Mouse (Mus musculus) right cerebral cortex, postnatal 4 days (tissue): ENCODE measurements around the gene Adamtsl1.

Experiments used
- DNase-seq: peaks from one replicate; pipeline ENCODE4 v3.0.0-alpha.2; 2022

Gene Adamtsl1

DNA sequence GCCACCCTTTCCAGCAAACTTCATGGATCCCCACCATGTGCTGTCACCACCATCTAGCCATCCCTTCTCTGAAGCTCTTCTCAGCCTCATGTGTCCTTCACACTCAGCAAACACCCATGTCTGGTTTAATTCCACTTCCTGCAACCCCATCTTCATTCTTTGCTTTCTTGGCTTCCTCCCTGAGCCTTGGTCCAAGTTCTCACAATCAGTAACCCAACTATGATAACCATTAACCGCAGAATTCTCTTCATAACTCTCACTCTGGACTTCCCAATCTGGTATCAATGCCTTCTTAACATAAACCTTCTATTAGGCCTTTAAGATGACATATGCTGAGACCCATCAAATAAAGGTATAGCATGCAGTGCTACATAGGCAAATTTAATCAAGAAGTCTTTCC, 815.5 kb downstream of the Adamtsl1 start:
- DNase-seq, result no peak

DNA sequence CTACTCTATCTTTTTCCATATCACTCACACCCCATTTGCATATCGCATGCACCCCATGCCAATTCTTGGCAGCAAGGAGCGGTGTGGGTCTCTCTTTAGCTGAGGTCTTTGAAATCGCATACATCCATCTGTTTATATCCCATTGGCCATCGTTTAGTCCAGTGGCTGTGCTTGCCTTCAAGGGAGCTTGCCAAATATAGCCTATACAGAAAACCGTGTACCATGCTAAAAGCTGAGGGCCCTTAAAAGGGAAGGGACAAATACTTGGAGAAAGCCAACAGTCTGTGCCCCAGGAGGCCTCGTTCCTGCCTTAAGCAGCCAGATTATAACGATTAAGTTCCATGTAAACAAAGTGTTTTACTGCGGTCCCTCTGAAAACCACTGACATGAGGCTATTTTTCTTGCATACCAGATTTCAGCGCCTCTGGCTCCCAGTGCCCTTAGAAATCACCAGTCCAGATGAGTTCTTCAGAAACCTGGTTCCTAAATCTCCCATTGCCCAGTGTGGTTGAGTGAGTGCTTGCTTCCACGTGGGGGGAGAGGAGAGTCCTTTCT, 822.0 kb downstream of the Adamtsl1 start:
- DNase-seq, result no peak

DNA sequence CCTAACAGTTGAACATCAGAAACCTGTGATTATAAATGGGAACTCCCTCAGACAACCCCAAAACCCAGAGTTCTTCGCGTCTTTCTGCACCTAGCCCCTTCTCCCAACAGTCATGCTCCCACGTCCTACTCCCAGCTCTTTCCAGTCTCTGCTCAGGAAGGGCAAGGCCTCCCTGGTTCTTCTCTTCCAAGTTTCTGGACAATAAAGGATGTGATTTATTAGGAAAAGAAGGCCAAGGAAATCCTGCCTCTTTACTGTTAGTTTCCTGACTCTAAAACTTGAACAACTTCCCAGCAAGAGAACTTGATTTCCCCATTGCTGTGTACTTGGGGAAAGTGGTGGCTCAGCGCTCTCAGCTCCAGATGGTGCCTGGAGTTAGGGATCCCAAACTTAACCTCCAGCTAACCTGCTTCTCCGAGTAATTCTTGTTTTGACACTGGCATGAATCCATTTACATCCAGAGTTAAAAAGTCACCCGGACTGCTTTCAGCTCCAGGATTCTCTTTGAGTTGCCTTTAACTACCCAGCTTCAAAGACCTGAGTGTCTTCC, 823.3 kb downstream of the Adamtsl1 start:
- DNase-seq, result no peak

DNA sequence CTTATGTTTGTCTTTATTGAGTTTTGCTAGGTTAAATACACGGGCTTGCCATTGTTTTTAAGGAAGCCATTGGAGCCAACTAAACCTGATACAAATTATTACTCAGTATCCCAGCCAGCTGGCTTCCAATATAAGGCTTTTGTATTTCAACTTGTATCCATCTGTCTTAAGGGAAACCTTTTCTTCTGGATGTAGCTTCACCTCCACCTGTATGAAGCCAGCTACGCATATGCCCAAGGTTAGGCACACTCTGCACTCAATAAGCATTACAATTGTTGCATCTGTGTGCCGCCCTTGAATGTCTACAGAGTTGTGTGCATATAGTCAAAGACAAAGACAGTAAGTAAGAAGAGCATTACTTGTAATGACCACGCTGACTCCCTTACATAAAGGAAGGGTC, 835.4 kb downstream of the Adamtsl1 start:
- DNase-seq, result no peak

DNA sequence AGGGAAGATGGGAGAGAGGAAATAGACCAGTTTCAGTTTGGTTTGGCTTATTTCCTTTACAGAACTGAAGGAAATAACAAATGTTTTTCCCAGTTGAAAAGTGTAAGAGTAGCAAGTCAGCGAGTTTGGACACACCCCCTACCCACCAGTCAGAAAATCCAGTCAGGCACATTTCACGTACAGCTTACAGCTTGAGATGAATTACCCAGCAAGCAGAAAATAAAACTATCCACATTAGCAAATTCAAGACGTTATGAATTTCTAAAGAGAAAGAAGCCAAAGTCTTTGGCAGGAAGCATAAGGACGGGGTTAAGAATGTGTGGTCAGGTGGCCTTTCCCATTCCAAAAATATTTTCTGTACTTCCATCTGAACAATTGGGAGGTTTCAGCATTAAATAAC, 838.1 kb downstream of the Adamtsl1 start:
- no peak for DNase-seq

DNA sequence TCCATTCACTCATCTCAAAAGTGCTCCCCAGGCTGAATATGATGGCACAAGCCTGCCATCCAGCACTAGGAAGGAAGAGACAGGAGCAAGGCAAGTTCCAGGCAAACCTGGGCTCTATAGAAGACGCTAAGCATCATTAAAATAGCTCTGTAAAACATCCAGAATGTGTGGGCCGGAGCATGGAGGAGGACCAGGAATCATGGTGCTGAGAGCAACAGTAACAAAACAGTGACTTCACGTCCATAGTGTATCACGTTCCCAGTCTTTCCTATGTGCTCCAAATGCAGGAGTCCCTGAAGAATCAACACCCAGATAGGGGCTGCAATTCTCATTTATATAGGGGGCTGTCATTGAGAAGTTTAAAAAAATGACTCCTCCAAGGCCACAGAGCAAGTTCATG, 839.6 kb downstream of the Adamtsl1 start:
- no peak for DNase-seq

DNA sequence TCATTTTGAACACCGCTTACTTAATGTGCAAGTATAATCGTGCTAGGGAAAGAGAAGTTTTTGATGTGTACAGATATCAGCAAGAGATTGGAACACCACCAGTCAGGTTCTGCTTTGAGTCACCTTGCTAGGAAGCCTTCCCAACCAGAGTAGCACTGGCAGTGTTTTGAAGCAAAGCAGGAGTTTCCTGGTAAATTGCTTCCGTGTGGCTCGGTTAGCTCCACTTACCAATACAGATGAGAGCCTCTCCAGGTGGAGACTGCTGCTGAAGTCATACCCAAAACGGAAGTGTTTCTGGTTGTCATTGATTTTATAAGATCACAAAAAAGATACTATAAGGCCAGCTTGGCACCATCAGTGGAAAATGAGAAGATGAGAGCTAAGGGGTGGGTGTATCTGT, 845.4 kb downstream of the Adamtsl1 start:
- no peak for DNase-seq

DNA sequence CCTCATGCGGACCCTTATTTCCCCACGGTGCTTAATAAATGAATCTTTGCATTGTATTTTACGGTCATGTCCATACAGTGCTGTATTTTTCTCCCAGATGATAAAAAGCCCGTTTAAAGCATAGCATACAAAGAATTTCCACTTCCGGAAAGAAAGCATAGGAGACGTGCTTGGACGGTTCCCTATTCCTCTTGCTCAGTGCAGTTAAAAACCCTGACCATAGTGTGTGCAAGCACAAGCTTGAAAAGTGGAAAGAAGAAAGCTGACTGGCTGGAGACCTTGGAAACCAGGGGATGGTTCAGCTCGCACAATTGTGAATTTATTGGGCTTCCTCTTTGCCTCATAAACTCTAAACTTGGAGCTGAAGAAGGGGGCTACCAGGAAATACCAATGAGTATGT, 855.1 kb downstream of the Adamtsl1 start:
- DNase-seq, result no peak

DNA sequence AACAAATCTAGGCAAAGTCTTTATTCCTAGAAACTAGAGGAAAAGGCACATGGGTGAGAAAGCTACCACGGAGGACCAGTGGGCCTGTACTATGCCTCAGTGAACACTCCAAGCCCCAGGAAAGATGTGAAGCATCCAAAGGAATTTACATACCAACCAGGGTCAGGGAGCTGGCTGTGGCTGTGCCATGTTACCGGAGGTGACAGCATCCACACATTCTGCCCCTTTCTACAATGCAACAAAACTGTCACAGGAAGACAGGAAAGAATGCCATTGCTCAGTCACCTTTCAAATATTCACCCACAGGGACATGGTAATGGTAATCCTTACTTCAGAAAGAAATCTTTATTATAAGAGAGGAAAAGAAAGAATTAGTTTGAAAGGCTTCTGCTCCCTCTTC, 859.2 kb downstream of the Adamtsl1 start:
- DNase-seq, result no peak

DNA sequence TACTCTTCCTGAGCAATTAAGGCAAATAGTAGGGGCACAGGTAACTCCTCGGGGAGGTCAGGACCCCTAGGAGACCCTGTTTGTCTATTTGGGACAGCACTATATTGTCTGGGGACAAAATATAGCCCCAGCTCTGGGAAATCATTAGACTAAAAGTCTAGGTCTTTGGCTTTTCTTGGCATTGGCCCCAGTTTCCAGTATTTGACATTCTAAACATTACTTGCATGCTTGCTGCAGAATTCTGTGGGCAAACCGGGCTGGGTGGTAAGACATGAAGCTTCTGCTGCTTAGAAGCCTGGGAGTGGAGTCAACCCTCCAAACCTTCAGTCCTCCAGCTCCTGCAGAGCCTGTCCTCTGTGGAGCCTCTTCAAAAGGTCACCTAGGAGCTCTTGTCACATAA, 869.2 kb downstream of the Adamtsl1 start:
- DNase-seq, result no peak

DNA sequence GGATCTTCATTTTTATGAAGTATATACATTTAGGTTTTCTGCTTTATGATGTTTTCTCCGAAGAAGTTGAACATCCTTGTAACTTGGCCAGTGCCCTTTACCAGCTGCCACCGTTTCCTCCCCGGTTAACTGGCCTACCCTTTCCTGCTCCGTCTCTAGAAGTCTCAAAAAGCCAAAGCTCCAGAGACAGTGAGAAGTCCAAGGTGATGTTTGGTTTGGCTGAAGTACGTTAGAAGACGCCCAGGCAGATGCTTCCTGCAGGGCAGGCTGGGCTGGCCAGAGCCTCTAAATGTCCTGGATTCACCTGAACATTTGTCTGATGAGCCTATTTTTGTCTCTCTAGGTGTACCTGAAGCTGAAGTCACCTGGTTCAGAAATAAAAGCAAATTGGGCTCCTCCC, 871.1 kb downstream of the Adamtsl1 start:
- no peak for DNase-seq

DNA sequence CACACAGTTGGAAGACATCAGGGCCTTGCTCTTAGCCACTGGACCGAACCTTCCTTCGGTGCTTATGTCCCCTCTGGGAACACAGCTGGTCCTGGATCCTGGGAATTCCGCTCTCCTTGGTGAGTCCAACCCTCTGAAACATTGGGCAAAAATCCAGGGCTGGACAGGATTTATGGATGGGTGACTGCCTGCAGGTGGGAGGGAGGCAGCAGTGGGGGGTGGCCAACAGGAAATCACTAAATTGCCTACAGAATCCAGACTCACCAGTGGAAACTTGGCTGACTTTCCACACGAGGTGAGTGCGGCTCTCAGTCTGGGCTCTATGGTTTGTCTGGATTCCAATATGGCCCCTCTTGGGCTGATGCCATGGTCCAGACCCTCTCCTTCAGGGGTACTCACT, 874.5 kb downstream of the Adamtsl1 start:
- DNase-seq, result no peak

DNA sequence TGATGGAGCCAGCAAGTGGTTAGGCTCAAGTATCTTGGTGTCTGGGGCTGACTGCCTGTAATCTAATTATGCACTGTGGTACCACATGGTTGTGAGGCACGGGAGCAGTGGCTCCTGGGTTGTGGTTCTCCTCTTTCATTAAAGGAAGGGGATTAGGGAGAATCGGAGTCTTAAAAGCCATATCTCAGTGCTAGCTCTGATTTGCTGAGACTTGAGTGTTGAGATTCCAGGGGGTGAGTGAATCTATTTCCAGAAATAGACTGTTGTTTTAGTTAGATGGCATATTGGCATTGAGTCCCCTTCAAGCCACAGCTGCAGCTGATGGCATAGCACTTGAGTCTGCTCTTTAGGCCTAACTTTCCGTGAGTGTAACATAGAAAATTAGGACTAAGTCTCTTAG, 877.2 kb downstream of the Adamtsl1 start:
- DNase-seq, result no peak

DNA sequence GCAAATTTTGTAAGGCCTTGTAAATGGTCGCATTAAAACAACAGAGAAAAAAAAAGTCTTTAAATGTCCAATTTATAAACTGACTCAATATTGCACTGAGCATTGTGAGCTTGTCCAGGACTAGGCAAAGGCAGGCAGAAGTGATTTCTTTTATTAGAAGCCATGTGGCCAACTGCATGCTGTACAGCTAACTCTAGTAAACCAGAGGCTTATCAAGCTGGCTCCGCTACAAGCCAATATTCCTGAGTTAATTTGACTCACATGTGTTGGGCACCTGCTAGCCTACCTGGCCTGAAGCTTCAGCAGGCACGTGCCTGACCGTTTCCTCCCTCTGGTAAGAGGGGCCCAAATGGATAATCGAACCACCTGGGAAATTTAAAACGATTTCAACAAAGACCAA, 881.7 kb downstream of the Adamtsl1 start:
- no peak for DNase-seq

DNA sequence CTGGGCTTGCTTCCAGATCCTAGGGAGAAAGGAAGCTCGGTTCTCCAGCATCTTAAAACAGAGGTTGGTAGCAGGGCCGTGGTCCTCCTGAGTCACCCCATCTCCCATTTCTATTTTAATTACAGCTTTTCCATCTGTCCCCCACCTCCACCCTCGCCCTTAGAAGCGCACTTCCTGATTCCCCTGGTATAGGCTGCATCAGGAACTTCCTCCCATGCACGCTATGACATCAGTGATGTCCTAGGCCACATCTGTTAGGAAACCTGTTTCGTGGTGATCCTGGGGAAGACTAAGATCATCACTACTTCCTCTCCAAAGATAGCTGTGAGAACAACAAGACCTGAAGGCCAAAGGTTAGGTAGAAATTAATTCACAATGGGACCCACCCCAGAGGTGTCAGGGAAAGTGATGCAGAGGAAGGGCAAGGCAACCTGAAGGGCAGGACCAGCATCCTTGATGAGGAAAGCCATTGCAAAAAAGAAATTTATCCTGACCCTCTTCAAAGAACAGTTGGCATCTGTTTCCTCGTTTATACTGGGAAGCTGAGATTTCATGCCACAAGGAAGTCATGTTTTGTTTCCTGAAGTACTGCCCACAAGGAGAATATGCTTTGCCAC, 882.8 kb downstream of the Adamtsl1 start:
- DNase-seq, result no peak

DNA sequence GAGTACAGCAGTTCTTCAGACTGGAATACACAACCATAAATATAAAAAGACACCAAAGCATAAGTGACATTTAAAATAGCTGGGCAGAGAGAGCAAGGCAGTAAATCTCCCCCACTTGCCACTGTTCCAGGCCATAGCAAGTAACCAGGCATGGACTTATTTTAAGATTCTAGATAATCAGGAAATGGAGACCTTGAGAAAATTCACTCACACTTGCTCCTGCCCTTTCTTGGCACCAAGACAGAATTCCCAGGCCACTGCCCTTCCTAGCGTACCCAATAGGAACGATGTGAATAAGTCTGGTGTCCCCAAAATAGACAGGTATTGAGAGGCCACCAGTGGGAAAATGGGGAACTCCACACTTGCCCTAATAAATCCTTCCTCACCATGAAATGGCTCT, 883.5 kb downstream of the Adamtsl1 start:
- no peak for DNase-seq

DNA sequence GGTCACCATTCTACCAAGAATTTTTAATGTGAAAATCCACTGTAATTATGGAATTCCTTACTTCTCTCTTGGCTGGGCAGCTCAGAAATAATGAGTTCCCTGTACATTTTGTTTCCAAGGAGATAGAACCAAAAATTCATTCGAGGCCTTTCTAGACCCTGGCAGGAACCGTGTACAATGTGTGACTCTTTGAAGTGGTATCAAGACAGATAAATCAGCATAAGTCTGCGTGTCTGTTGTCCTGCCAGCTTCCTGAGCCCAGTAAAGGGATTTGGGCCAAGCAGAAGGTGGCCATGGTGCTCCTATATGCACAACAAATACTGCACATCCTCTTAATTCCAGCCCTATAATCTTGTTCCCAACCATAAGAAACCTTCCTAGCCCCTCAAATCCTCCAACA, 887.1 kb downstream of the Adamtsl1 start:
- no peak for DNase-seq

DNA sequence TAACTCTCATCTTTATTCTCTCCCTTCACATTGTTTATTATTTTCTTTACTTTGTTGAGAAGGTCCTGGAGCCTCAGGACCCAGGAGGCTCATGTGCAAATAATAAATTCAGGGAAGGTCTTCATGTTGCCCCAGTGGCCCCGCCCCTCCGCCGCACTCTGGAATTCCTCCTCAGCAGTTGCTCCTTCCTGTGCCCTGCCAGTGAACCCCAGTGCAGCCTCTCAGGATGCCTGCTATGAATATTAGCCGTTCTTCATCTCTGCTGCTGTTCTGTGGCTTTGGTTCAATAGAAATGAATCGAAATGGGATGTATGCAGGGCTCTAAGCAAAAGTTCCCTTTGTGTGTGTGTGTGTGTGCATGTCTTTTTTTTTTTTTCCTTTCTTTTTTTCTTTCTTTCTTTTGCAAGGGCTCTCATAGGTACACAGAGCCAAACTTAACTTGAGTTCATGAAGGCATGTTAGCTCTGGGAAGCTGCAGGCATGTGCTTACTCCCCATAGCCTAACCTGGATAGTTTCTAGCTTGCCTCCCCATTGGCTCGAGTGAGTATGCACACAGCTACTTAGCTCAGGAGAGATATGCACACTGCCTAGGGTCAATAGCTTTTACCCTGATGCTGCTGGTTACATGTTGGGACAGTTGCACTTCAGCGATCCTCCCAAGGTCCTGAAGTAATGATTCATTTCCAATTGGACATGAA, 892.7 kb downstream of the Adamtsl1 start:
- DNase-seq, result no peak

DNA sequence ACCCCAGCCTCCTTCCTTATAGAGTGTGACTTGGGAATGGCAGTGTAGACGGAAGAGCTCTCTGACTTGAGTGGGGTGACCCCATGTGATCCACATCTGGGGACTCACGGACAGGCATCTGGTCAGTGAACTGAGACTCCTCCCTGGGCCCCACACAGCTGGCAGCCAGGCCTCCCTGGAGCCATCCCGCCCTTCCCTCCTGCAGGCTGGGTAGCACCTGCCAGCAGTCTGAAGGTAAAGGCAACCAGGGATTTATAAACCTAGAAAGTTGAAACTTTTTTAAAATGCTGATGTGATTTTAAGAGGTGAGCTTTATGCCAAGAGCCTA, 893.2 kb downstream of the Adamtsl1 start:
- no peak for DNase-seq

DNA sequence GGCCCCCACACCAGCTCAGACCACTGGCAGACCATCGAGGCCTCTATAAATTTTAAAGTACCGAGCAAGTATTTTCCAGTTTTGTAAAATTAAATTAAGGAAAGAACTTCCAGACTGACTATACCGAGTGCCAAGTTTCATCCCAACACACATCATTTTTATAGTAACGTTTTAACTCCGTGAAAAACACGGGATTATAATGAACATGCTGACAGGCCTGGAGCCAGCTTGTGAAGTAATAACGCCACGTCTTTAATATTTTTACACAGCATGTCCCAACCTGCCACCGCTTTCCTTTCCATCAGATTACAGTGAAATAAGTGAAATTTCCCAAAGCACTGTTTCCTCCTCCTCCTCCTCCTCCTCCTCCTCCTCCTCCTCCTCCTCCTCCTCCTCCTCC, 894.4 kb downstream of the Adamtsl1 start:
- no peak for DNase-seq

DNA sequence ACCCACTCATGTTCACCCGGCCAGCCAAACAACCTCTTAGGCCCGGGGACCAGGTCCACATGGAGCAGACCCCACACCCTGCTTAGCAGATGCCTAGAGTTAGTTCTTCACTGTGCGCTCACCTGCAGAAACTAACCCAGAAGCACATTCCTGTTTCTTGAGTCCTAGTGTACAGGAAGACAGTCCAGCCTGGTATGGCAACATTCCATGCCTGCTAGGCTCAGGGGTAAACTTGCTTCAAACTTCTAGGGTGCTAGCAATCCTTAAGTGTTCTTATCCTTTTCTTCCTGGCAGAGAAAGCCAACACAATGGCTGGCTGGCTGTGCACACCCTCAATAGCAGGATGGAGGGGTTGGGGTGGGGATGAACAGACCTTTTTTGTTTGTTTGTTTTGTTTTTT, 897.0 kb downstream of the Adamtsl1 start:
- no peak for DNase-seq

DNA sequence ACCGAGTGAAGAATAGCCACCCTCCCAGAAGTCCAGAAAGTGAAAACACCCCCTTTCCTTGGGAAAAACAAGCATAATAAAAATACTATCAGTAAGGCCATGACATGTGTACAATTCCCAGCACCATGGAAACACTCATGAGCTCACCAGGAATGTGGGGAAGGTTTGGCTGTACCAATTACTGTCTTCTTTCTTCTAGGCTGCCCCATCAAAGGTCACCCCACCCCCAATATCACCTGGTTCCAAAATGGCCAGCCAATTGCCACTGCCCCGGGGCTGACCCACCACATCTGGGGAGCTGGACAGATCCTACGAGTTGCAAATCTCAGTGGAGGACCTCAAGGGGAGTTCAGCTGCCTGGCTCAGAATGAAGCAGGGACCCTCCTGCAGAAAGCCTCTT, 899.4 kb downstream of the Adamtsl1 start:
- DNase-seq, result no peak

DNA sequence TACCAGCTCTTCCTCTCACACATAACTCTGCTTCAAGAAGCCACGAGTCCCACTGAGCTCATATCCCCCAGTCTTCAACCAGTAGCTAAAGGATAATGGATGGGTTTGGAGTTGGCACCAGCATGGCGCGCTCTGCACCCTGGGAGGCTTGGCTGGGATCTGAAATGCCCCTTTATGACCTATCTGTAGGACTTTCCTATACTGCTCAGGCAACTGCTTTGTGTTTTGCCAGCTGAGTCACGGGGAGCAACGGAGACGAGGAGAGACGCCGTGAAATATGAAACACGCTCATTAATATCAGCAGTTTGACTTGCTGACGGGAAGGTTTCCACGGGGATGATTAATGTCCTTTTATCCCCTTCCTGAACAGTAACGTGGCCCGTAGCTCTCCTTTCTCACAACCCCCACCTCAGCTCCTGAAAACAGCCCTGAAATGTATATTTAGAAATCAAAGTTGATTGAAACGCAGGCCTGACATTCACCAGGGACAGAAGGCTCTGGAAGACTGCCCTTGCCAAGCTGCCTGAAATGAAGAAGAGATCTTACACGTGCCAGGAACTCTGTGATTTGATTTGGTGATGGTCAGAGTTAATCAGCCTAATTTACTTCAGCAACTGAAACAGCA, 902.5 kb downstream of the Adamtsl1 start:
- no peak for DNase-seq

DNA sequence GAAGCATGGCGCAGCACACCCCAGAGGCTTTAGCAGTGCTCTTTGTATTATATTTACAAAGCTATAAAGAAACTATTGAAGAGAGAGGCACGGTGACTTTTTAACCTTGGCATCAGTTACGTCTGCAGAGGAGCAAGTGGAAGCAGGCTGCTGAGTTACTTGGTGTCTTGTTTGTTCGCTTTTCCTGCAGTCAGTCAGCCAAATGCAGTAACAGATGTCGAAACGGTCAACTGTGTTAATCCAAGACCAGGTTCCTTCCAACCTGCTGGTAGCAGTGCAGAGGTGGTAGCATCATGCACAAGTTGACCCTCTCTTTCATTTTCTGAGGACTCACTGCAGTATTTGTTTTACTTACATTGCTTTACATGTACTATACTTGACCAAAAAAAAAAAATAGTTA, 908.6 kb downstream of the Adamtsl1 start:
- no peak for DNase-seq
